Mouse (Mus musculus): ENCODE measurements around the gene Slc46a3. TPM values are rescaled to one million over a fixed set of nuclear protein-coding genes. Genes with fewer than 3 reads are reported as not detected.

Slc46a3 gene
- polyA plus RNA-seq, 1 experiment = 50.4 TPM

DNA sequence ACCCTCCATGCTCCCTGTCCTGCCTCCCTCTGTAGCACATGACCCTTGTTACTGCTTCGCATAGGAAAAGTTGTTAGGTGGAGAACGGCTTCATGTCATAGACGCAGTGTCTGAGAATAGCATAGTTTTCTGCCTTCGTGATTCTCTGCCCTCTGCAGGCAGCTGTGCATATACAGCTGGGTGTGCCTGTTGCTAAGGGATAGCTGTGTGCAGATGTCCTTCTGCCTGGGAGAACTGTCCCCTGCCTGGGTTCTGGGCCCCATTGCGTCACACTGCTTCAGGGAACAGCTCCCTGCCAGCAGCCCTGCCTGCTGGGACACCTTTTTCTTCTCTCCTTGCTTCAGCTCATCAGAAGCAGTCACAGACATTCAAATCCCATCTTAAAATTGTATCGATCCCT, 25.0 kb downstream of the Slc46a3 start:
- WGBS = 94% methylated on average over 6 of the region's 6 CpGs
- H3K36me3 ChIP-seq (ENCODE audit: control insufficient read depth, insufficient read depth, low read length) = peaks cover 62% of the 10 kb centered on the region
- no peaks in the 10 kb centered on the region for H3K4me1 ChIP-seq (replicated peaks; ENCODE audit: control insufficient read depth, insufficient read depth, low read length)

GRCm38 (mm10) chr5:147868674-147869073, 25.9 kb downstream of the Slc46a3 start:
- TF ChIP-seq POLR2A (IDR thresholded peaks at IDR 0.05; ENCODE audit: control insufficient read depth, extremely low read depth, insufficient read depth, low read length, poor library complexity) (no peak), CTCF (IDR thresholded peaks at IDR 0.05; ENCODE audit: borderline replicate concordance, control insufficient read depth, extremely low read depth, insufficient read depth, low read length, poor library complexity) (no peak)
- Histone ChIP-seq H3K27ac (ENCODE audit: control insufficient read depth, insufficient read depth, low read length) (no peak overlapping the region), H3K4me1 (replicated peaks; ENCODE audit: control insufficient read depth, insufficient read depth, low read length) (no peaks in the 10 kb centered on the region), H3K36me3 (ENCODE audit: control insufficient read depth, insufficient read depth, low read length) (peaks cover 58% of the 10 kb centered on the region), H3K27me3 (ENCODE audit: control insufficient read depth, insufficient read depth, low read length) (no peaks in the 10 kb centered on the region), H3K4me3 (ENCODE audit: control insufficient read depth, insufficient read depth, low read length) (no peak overlapping the region)
- DNase-seq = no peak
- 91% methylated on average over 4 of the region's 4 CpGs for WGBS

More for the DNA sequence above, 25.0 kb downstream of the Slc46a3 start:
- TF ChIP-seq CTCF (IDR thresholded peaks at IDR 0.05; ENCODE audit: borderline replicate concordance, control insufficient read depth, extremely low read depth, insufficient read depth, low read length, poor library complexity) (no peak), POLR2A (IDR thresholded peaks at IDR 0.05; ENCODE audit: control insufficient read depth, extremely low read depth, insufficient read depth, low read length, poor library complexity) (no peak)
- H3K4me3 ChIP-seq (ENCODE audit: control insufficient read depth, insufficient read depth, low read length) = no peak overlapping the region
- H3K27me3 ChIP-seq (ENCODE audit: control insufficient read depth, insufficient read depth, low read length) = no peaks in the 10 kb centered on the region
- DNase-seq = no peak
- H3K27ac ChIP-seq (ENCODE audit: control insufficient read depth, insufficient read depth, low read length) = no peak overlapping the region

- no peaks in the 10 kb centered on the region for H3K27me3 ChIP-seq (ENCODE audit: control insufficient read depth, insufficient read depth, low read length)
- peak within 1 kb of the TSS; percentile 97 for H3K4me3 ChIP-seq (ENCODE audit: control insufficient read depth, insufficient read depth, low read length)
- peaks cover 5% of the 10 kb centered on the region; the same call in 1 of the 2 replicates for H3K36me3 ChIP-seq (ENCODE audit: control insufficient read depth, insufficient read depth, low read length)
- peaks cover 7% of the 10 kb centered on the region for H3K4me1 ChIP-seq (replicated peaks; ENCODE audit: control insufficient read depth, insufficient read depth, low read length)
- under 1% methylated on average over 68 of the region's 68 CpGs for WGBS
- TF ChIP-seq POLR2A (IDR thresholded peaks at IDR 0.05; ENCODE audit: control insufficient read depth, extremely low read depth, insufficient read depth, low read length, poor library complexity) (peak; percentile 85), CTCF (IDR thresholded peaks at IDR 0.05; ENCODE audit: borderline replicate concordance, control insufficient read depth, extremely low read depth, insufficient read depth, low read length, poor library complexity) (peak; percentile 38; the same call in 1 of the 2 replicates)
- peak; percentile 90 for DNase-seq
- H3K27ac ChIP-seq (ENCODE audit: control insufficient read depth, insufficient read depth, low read length) = peak within 1 kb of the TSS; percentile 13; the same call in 1 of the 2 replicates
Measured at GRCm38 (mm10) chr5:147860449-147861261, 34.0 kb downstream of the Slc46a3 start, which contains the start of gene Pomp. Gene Pomp (plus strand): TSS chr5:147860461.

DNA sequence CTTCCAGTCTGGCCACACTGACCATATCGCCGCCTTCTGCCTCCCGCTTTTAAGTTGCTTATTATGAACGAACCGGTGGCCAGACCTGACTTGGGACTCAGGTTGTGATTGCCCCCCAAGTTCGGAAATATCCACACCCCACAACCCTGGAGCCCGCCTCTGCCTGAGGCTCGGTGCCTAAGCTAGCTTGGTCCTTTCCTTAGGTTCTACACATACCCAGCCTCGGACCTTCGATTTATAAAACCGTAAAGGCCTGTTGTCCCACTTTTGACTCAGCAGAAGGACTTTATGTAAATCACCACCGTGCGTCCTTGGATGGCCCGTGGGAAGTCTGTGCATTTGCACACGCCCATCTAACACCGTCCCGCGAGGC, 34.6 kb downstream of the Slc46a3 start:
- no peaks in the 10 kb centered on the region for H3K27me3 ChIP-seq (ENCODE audit: control insufficient read depth, insufficient read depth, low read length)
- H3K4me1 ChIP-seq (replicated peaks; ENCODE audit: control insufficient read depth, insufficient read depth, low read length) = peaks cover 7% of the 10 kb centered on the region
- WGBS = 6% methylated on average over 18 of the region's 18 CpGs
- peak overlapping the region; percentile 97 for H3K4me3 ChIP-seq (ENCODE audit: control insufficient read depth, insufficient read depth, low read length)
- TF ChIP-seq POLR2A (IDR thresholded peaks at IDR 0.05; ENCODE audit: control insufficient read depth, extremely low read depth, insufficient read depth, low read length, poor library complexity) (no peak), CTCF (IDR thresholded peaks at IDR 0.05; ENCODE audit: borderline replicate concordance, control insufficient read depth, extremely low read depth, insufficient read depth, low read length, poor library complexity) (no peak)
- H3K36me3 ChIP-seq (ENCODE audit: control insufficient read depth, insufficient read depth, low read length) = peaks cover 5% of the 10 kb centered on the region; the same call in 1 of the 2 replicates
- peak; percentile 18 for DNase-seq
- H3K27ac ChIP-seq (ENCODE audit: control insufficient read depth, insufficient read depth, low read length) = peak overlapping the region; percentile 12; the same call in 1 of the 2 replicates

- no peaks in the 10 kb centered on the region for H3K27me3 ChIP-seq (ENCODE audit: control insufficient read depth, insufficient read depth, low read length)
- no peak overlapping the region for H3K4me3 ChIP-seq (ENCODE audit: control insufficient read depth, insufficient read depth, low read length)
- H3K27ac ChIP-seq (ENCODE audit: control insufficient read depth, insufficient read depth, low read length) = no peak overlapping the region
- no peaks in the 10 kb centered on the region for H3K36me3 ChIP-seq (ENCODE audit: control insufficient read depth, insufficient read depth, low read length)
- no peak for DNase-seq
- 55% methylated on average over 7 of the region's 7 CpGs for WGBS
- no peak for TF ChIP-seq POLR2A (IDR thresholded peaks at IDR 0.05; ENCODE audit: control insufficient read depth, extremely low read depth, insufficient read depth, low read length, poor library complexity)
- peaks cover 5% of the 10 kb centered on the region for H3K4me1 ChIP-seq (replicated peaks; ENCODE audit: control insufficient read depth, insufficient read depth, low read length)
Measured at GRCm38 (mm10) chr5:147850194-147850593, 44.4 kb downstream of the Slc46a3 start.

- 25% methylated on average over 16 of the region's 16 CpGs for WGBS
- DNase-seq = peak; percentile 28
- TF ChIP-seq CTCF (IDR thresholded peaks at IDR 0.05; ENCODE audit: borderline replicate concordance, control insufficient read depth, extremely low read depth, insufficient read depth, low read length, poor library complexity) = no peak
- no peak for TF ChIP-seq POLR2A (IDR thresholded peaks at IDR 0.05; ENCODE audit: control insufficient read depth, extremely low read depth, insufficient read depth, low read length, poor library complexity)
- H3K27ac ChIP-seq (ENCODE audit: control insufficient read depth, insufficient read depth, low read length) = no peak overlapping the region
- H3K4me1 ChIP-seq (replicated peaks; ENCODE audit: control insufficient read depth, insufficient read depth, low read length) = peaks cover 5% of the 10 kb centered on the region
- H3K4me3 ChIP-seq (ENCODE audit: control insufficient read depth, insufficient read depth, low read length) = no peak overlapping the region
- H3K27me3 ChIP-seq (ENCODE audit: control insufficient read depth, insufficient read depth, low read length) = no peaks in the 10 kb centered on the region
- no peaks in the 10 kb centered on the region for H3K36me3 ChIP-seq (ENCODE audit: control insufficient read depth, insufficient read depth, low read length)
Measured at GRCm38 (mm10) chr5:147848164-147848863, 46.3 kb downstream of the Slc46a3 start.
